Mouse (Mus musculus) bone marrow macrophage, adult 2 months (primary cell): ENCODE data around the gene Rabepk.

Experiments used
- CTCF ChIP-seq: IDR thresholded peaks from 2 replicates; pipeline ENCODE4 v1.5.1; 2012; ENCODE audit warnings: low read depth, mild to moderate bottlenecking, low read length, moderate library complexity
- POLR2A ChIP-seq: IDR thresholded peaks from 2 replicates; pipeline ENCODE4 v1.6.1; 2012; ENCODE audit warnings: mild to moderate bottlenecking, low read depth, low read length, borderline replicate concordance

GRCm38 (mm10) chr2:34770951-34771350 is 28.8 kb downstream of the Rabepk start:
- TF ChIP-seq POLR2A, result no peak
- TF ChIP-seq CTCF, result no peak
